Mouse (Mus musculus): ENCODE data around the gene Notch2.

The Notch2 gene

GRCm38 (mm10) chr3:98054334-98055007, 41.1 kb downstream of the Notch2 start:
- DNase-seq, result no peak

GRCm38 (mm10) chr3:98055008-98055345, 41.6 kb downstream of the Notch2 start:
- DNase-seq, result no peak

- DNase-seq, result no peak
These were observed 42.7 kb downstream of the Notch2 start for GRCm38 (mm10) chr3:98055808-98056728.

GRCm38 (mm10) chr3:98056956-98057365, 43.6 kb downstream of the Notch2 start:
- DNase-seq, result no peak

GRCm38 (mm10) chr3:98059076-98059475, 45.7 kb downstream of the Notch2 start:
- DNase-seq, result no peak

GRCm38 (mm10) chr3:98060981-98061660, 47.8 kb downstream of the Notch2 start:
- no peak for DNase-seq

GRCm38 (mm10) chr3:98061661-98062330, 48.5 kb downstream of the Notch2 start:
- DNase-seq, result no peak

GRCm38 (mm10) chr3:98062591-98063185, 49.4 kb downstream of the Notch2 start:
- no peak for DNase-seq

- DNase-seq, result peak; percentile 54
These were observed 50.0 kb downstream of the Notch2 start for GRCm38 (mm10) chr3:98063186-98063771.

GRCm38 (mm10) chr3:98063833-98064232, 50.5 kb downstream of the Notch2 start:
- DNase-seq, result no peak

GRCm38 (mm10) chr3:98065004-98065403, 51.7 kb downstream of the Notch2 start:
- DNase-seq, result no peak

GRCm38 (mm10) chr3:98066434-98066833, 53.1 kb downstream of the Notch2 start:
- DNase-seq, result no peak

- DNase-seq, result no peak
These were observed 54.1 kb downstream of the Notch2 start for GRCm38 (mm10) chr3:98067413-98067812.

- DNase-seq, result no peak
These were observed 54.6 kb downstream of the Notch2 start for GRCm38 (mm10) chr3:98067852-98068491.

GRCm38 (mm10) chr3:98069161-98069560, 55.8 kb downstream of the Notch2 start:
- DNase-seq, result no peak

- DNase-seq, result no peak
These were observed 56.5 kb downstream of the Notch2 start for GRCm38 (mm10) chr3:98069856-98070255.

GRCm38 (mm10) chr3:98072570-98072969, 59.2 kb downstream of the Notch2 start:
- DNase-seq, result no peak

- no peak for DNase-seq
These were observed 60.2 kb downstream of the Notch2 start for GRCm38 (mm10) chr3:98073545-98073944.

GRCm38 (mm10) chr3:98074622-98075231, 61.4 kb downstream of the Notch2 start:
- no peak for DNase-seq

GRCm38 (mm10) chr3:98077866-98078265, 64.5 kb downstream of the Notch2 start:
- DNase-seq, result no peak

GRCm38 (mm10) chr3:98078816-98079215, 65.5 kb downstream of the Notch2 start:
- no peak for DNase-seq
